ENCODE assay signal across 9 mouse cellular contexts in the genomic region with DNA sequence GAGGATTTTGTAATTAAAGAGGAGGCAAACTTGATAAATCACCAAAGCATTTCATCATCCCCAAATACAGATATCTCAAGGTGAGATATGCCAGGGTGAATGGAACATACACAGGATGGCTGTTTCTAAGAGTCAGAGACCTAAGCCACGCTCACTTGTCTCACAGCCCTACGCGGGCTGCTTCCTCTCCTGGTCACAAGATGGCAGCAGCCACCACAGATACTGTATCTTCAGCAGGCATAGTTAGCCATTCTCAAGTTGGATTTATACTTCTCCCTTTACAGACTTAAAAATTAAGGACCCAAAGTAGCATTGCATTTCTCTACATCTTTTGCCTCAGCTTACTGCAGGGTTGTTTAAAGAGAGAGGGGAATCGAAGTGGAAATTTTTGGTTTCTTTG. TPM values are rescaled to one million over a fixed set of nuclear protein-coding genes. Genes with fewer than 3 reads are reported as not detected.
DNase-seq lines count a peak whose midpoint lies in the region; ATAC-seq lines count a peak whose summit lies in the region.
"Had no signal": no experiment of that assay in that cellular context is flagged by ENCODE, and none has a peak within 500 bp of the region (broad histone marks: within the 10 kb centered on the region; RNA-seq: fewer than 3 reads in every experiment).

No protein-coding gene starts in this region.

- no peak overlapping the region for H3K4me2 ChIP-seq in forebrain, embryonic 13.5 days
- no peak overlapping the region for H3K4me2 ChIP-seq in forebrain, embryonic 12.5 days
- H3K4me2 ChIP-seq: heart, embryonic 15.5 days had no signal

- H3K36me3 ChIP-seq in forebrain, embryonic 13.5 days (ENCODE audit: poor library complexity, severe bottlenecking) = no peaks in the 10 kb centered on the region
- H3K36me3 ChIP-seq in forebrain, embryonic 12.5 days (replicated peaks) = no peaks in the 10 kb centered on the region
- H3K36me3 ChIP-seq in splenic B cell, adult 2 months (ENCODE audit: control insufficient read depth, insufficient read depth, low read length, poor library complexity, severe bottlenecking) = no peaks in the 10 kb centered on the region
- H3K36me3 ChIP-seq: heart, embryonic 15.5 days had no signal

- ATAC-seq in forebrain, embryonic 13.5 days = peak; percentile 63; the same call in 1 of the 2 replicates
- ATAC-seq in forebrain, embryonic 12.5 days (ENCODE audit: low FRiP score) = no peak
- peak; percentile 86 for ATAC-seq in common myeloid progenitor, adult 5-6 weeks (replicated peaks; ENCODE audit: low read depth, poor library complexity, severe bottlenecking)
- peak; percentile 75; a peak in 3 of 4 replicates for ATAC-seq in hematopoietic stem cell, adult 5-6 weeks (replicated peaks in 1 of 2; ENCODE audit: insufficient read depth in 1 of 2, low FRiP score in 2 of 2, low TSS enrichment in 1 of 2, low read depth in 1 of 2, poor library complexity in 2 of 2, severe bottlenecking in 2 of 2)

- H3K27me3 ChIP-seq in forebrain, embryonic 13.5 days = no peaks in the 10 kb centered on the region
- no peaks in the 10 kb centered on the region for H3K27me3 ChIP-seq in forebrain, embryonic 12.5 days
- H3K27me3 ChIP-seq in splenic B cell, adult 2 months (ENCODE audit: control insufficient read depth, insufficient read depth, low read length, poor library complexity, severe bottlenecking) = no peaks in the 10 kb centered on the region
- H3K27me3 ChIP-seq: heart, embryonic 15.5 days had no signal

- WGBS in forebrain, embryonic 13.5 days = 28% methylated on average over 4 of the region's 4 CpGs
- WGBS in forebrain, embryonic 12.5 days = 28% methylated on average over 4 of the region's 4 CpGs

- H3K4me3 ChIP-seq in forebrain, embryonic 13.5 days = no peak overlapping the region
- no peak overlapping the region for H3K4me3 ChIP-seq in forebrain, embryonic 12.5 days (replicated peaks)
- H3K4me3 ChIP-seq: heart, embryonic 15.5 days had no signal

- H3K9me3 ChIP-seq in forebrain, embryonic 13.5 days (replicated peaks) = no peaks in the 10 kb centered on the region
- no peaks in the 10 kb centered on the region for H3K9me3 ChIP-seq in forebrain, embryonic 12.5 days
- H3K9me3 ChIP-seq: heart, embryonic 15.5 days had no signal

- peak; percentile 66 for DNase-seq in MN1 (ENCODE audit: low spot score)
- peak; percentile 45 for DNase-seq in left cerebral cortex, adult 11 months (ENCODE audit: low spot score)
- peak; percentile 54 for DNase-seq in mesoderm, embryonic 11.5 days (ENCODE audit: low read depth, low spot score)
- DNase-seq in splenic B cell, adult 2 months (ENCODE audit: low read depth, low spot score) = peak; percentile 79

- no peak overlapping the region for H3K27ac ChIP-seq in forebrain, embryonic 13.5 days
- H3K27ac ChIP-seq in forebrain, embryonic 12.5 days = no peak overlapping the region
- H3K27ac ChIP-seq: heart, embryonic 15.5 days had no signal

- H3K9ac ChIP-seq in forebrain, embryonic 13.5 days = no peak overlapping the region
- no peak overlapping the region for H3K9ac ChIP-seq in forebrain, embryonic 12.5 days
- H3K9ac ChIP-seq: heart, embryonic 15.5 days had no signal

- H3K4me1 ChIP-seq in forebrain, embryonic 13.5 days = no peaks in the 10 kb centered on the region
- no peaks in the 10 kb centered on the region for H3K4me1 ChIP-seq in forebrain, embryonic 12.5 days
- H3K4me1 ChIP-seq: heart, embryonic 15.5 days had no signal

RNA-seq across cellular contexts. Expression of gene Tulp4, which starts 8.4 kb away (rescaled TPM):
- 132 and 156 TPM in 2 replicates for polyA plus RNA-seq in forebrain, embryonic 13.5 days (2015; fragmentation: Nextera tagmentation; extraction: Ambion mirVana)
- polyA plus RNA-seq in forebrain, embryonic 12.5 days (2016; fragmentation: Nextera tagmentation; extraction: Ambion mirVana) = 111 and 117 TPM in 2 replicates
- 14.5 and 15.9 TPM in 2 replicates for total RNA-seq in common myeloid progenitor, adult 5-6 weeks (2017)
- 10.1 and 16.3 TPM in 2 replicates for total RNA-seq in hematopoietic stem cell, adult 5-6 weeks (2017)

RNA-seq across cellular contexts. Expression of gene Gtf2h5, which starts 18.3 kb away (rescaled TPM):
- polyA plus RNA-seq in forebrain, embryonic 13.5 days (2015; fragmentation: Nextera tagmentation; extraction: Ambion mirVana) = 196 and 225 TPM in 2 replicates
- polyA plus RNA-seq in forebrain, embryonic 12.5 days (2016; fragmentation: Nextera tagmentation; extraction: Ambion mirVana) = 169 and 171 TPM in 2 replicates
- 51.5 and 63.0 TPM in 2 replicates for total RNA-seq in common myeloid progenitor, adult 5-6 weeks (2017)
- total RNA-seq in hematopoietic stem cell, adult 5-6 weeks (2017) = 43.6 and 54.4 TPM in 2 replicates

RNA-seq across cellular contexts. Expression of gene Serac1, which starts 18.3 kb away (rescaled TPM):
- polyA plus RNA-seq in forebrain, embryonic 13.5 days (2015; fragmentation: Nextera tagmentation; extraction: Ambion mirVana) = 10.9 and 12.6 TPM in 2 replicates
- 12.4 and 12.7 TPM in 2 replicates for polyA plus RNA-seq in forebrain, embryonic 12.5 days (2016; fragmentation: Nextera tagmentation; extraction: Ambion mirVana)
- total RNA-seq in common myeloid progenitor, adult 5-6 weeks (2017) = 1.9 and 4.8 TPM in 2 replicates
- 1.4 and 2.2 TPM in 2 replicates for total RNA-seq in hematopoietic stem cell, adult 5-6 weeks (2017)
